Mouse (Mus musculus) thymus, adult 2 months (tissue): Measurements from ENCODE around the gene D17Wsu92e.

Experiments used
- CTCF ChIP-seq: fragments of 200-500 bp; IDR thresholded peaks from 2 replicates; pipeline ENCODE4 v1.5.1; 2012; ENCODE audit warnings: mild to moderate bottlenecking, control low read depth, low read length, moderate library complexity, borderline replicate concordance; ENCODE audit not compliant: control insufficient read depth, poor library complexity, insufficient read depth; ENCODE audit errors: extremely low read depth
- POLR2A ChIP-seq: fragments of 200-500 bp; IDR thresholded peaks from 2 replicates; pipeline ENCODE4 v1.6.1; 2012; ENCODE audit warnings: mild to moderate bottlenecking, low read length, control low read depth, moderate library complexity; ENCODE audit not compliant: control insufficient read depth, poor library complexity, insufficient read depth; ENCODE audit errors: extremely low read depth

DNA sequence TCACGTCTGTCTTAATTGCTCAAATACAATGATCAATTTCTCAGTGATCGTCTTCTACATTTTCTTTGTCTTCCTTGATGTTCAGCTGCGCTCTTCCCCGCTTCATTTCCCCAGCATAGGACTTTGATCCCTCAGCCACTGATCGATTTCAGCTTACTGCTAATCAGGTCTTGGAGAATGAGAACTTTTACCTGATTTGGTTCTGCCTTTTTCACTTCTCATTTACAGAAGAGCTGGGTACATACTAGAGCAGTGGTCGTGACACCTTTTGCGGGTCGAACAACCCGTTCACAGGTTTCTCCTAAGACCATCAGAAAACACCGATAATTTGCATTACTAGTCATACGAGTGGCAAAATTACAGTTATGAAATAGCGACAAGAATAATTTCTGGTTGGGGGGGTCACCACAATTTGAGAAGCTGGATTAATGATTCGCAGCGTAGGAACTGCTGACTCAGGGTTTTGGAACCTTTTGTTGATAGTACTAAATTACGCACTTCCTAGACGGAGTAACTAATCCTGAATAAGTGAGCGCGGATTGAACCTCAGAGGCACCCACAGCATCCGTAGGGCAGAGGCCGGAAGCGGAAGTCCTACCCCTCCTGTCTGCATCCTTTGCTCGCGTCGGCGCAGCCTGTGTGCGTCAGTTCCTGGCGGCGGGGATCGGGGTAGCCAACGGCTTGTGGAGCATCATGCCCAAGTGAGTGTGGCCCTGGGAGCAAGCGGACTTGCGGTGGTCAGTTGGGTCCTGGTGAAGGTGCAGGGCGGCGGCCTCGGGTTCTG, 19.2 kb upstream of the D17Wsu92e start:
- TF ChIP-seq POLR2A: peak; percentile 67
- peak; percentile 39; the same call in 1 of the 2 replicates for TF ChIP-seq CTCF
